In the genomic region with DNA sequence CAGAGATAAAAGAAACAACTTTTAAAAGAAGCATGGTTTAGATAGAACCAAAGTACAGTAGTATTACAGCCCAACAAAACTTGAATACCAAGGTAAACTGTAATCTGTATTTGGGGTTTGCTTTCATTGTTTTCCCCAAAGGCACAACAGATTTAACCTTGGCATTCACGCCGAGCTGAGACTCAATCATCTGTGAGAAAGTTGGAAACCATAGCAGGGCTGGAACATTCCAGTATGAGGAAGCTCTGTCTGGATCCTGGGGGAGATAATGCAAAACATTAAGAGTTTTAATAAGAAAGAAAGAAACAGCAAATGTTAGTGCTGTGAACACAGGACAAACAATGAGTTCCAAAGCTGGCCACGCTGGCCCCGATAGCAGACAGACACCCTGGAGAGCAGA, we compare ENCODE assay signal across 11 mouse cellular contexts.
"Had no signal": no experiment of that assay in that cellular context is flagged by ENCODE, and none has a peak within 500 bp of the region (broad histone marks: within the 10 kb centered on the region; RNA-seq: fewer than 3 reads in every experiment).

No protein-coding gene starts in this region.

- H3K27ac ChIP-seq: kidney, postnatal 0 days; layer of hippocampus, adult 2 months; limb, embryonic 10.5 days; liver, embryonic 12.5 days; midbrain, embryonic 10.5 days; midbrain, embryonic 15.5 days had no signal

- H3K4me2 ChIP-seq: liver, embryonic 12.5 days; lung, embryonic 14.5 days; midbrain, embryonic 15.5 days had no signal

- H3K27me3 ChIP-seq: liver, embryonic 12.5 days; midbrain, embryonic 15.5 days had no signal

- H3K9me3 ChIP-seq: limb, embryonic 10.5 days; liver, embryonic 12.5 days; midbrain, embryonic 10.5 days; midbrain, embryonic 15.5 days had no signal

- H3K4me1 ChIP-seq: liver, embryonic 12.5 days had no signal

- H3K36me3 ChIP-seq: limb, embryonic 10.5 days; liver, embryonic 12.5 days; midbrain, embryonic 10.5 days; midbrain, embryonic 15.5 days had no signal

- DNase-seq: lung, embryonic 14.5 days; lung, postnatal 10 days; lung, postnatal 4 days; right cerebral cortex, postnatal 25 days; thymus, postnatal 36 days had no signal

- H3K4me3 ChIP-seq: layer of hippocampus, adult 2 months; limb, embryonic 10.5 days; liver, embryonic 12.5 days; midbrain, embryonic 10.5 days; midbrain, embryonic 15.5 days had no signal

- H3K9ac ChIP-seq: liver, embryonic 12.5 days; lung, embryonic 14.5 days; midbrain, embryonic 15.5 days had no signal

- ATAC-seq: liver, embryonic 12.5 days; midbrain, embryonic 15.5 days had no signal
